Mouse (Mus musculus): ENCODE data around the gene Dpp9. TPM values are rescaled to one million over a fixed set of nuclear protein-coding genes. Genes with fewer than 3 reads are reported as not detected.

Gene Dpp9
- polyA plus RNA-seq, 1 experiment, result 51.2 TPM

DNA sequence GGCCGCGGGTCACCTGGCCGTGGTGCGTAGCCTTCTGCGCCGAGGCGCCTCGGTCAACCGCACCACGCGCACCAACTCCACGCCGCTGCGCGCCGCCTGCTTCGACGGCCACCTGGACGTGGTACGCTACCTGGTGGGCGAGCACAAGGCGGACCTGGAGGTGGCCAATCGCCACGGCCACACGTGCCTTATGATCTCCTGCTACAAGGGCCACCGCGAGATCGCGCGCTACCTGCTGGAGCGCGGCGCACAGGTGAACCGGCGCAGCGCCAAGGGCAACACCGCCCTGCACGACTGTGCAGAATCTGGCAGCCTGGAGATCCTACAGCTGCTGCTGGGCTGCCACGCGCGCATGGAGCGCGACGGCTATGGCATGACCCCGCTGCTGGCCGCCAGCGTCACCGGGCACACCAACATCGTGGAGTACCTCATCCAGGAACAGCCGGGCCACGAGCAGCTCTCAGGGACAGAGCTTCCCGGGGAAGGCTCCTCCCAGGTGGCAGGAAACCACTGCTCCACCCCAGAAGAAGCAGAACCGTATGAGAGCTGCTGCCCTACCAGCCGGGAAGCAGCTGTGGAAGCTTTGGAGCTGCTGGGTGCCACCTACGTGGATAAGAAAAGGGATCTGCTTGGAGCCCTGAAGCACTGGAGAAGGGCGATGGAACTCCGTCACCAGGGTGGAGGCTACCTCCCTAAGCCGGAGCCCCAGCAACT, 38.6 kb upstream of the Dpp9 start:
- H3K4me3 ChIP-seq (ENCODE audit: insufficient read depth, low read length), result peak overlapping the region; percentile 44
- TF ChIP-seq POLR2A (IDR thresholded peaks at IDR 0.05; ENCODE audit: extremely low read depth, insufficient read depth, low read length) (no peak), CTCF (IDR thresholded peaks at IDR 0.05; ENCODE audit: extremely low read depth, insufficient read depth, low read length) (no peak)
- no peak overlapping the region; the same call in 1 of the 2 replicates for H3K27ac ChIP-seq (ENCODE audit: insufficient read depth, low read length)
- H3K4me1 ChIP-seq (ENCODE audit: control insufficient read depth, insufficient read depth, low read length), result peaks cover 15% of the 10 kb centered on the region

GRCm38 (mm10) chr17:56256239-56256881, 37.7 kb upstream of the Dpp9 start, which contains the start of gene Fem1a:
Gene Fem1a (plus strand): TSS chr17:56256810.
- H3K4me3 ChIP-seq (ENCODE audit: insufficient read depth, low read length), result peak within 1 kb of the TSS; percentile 44
- TF ChIP-seq CTCF (IDR thresholded peaks at IDR 0.05; ENCODE audit: extremely low read depth, insufficient read depth, low read length), result no peak
- peak; percentile 77 for TF ChIP-seq POLR2A (IDR thresholded peaks at IDR 0.05; ENCODE audit: extremely low read depth, insufficient read depth, low read length)
- peaks cover 15% of the 10 kb centered on the region for H3K4me1 ChIP-seq (ENCODE audit: control insufficient read depth, insufficient read depth, low read length)
- peak within 1 kb of the TSS; percentile 38 for H3K27ac ChIP-seq (ENCODE audit: insufficient read depth, low read length)

- H3K4me1 ChIP-seq (ENCODE audit: control insufficient read depth, insufficient read depth, low read length), result peaks cover 13% of the 10 kb centered on the region
- peak overlapping the region; percentile 44 for H3K4me3 ChIP-seq (ENCODE audit: insufficient read depth, low read length)
- peak; percentile 78 for TF ChIP-seq POLR2A (IDR thresholded peaks at IDR 0.05; ENCODE audit: extremely low read depth, insufficient read depth, low read length)
- peak; percentile 87 for TF ChIP-seq CTCF (IDR thresholded peaks at IDR 0.05; ENCODE audit: extremely low read depth, insufficient read depth, low read length)
- H3K27ac ChIP-seq (ENCODE audit: insufficient read depth, low read length), result peak overlapping the region; percentile 38
Observed at GRCm38 (mm10) chr17:56255863-56256238, 37.1 kb upstream of the Dpp9 start.

GRCm38 (mm10) chr17:56255429-56255828, 36.7 kb upstream of the Dpp9 start:
- Histone ChIP-seq H3K27ac (ENCODE audit: insufficient read depth, low read length) (peak overlapping the region; percentile 24; the same call in 1 of the 2 replicates), H3K4me3 (ENCODE audit: insufficient read depth, low read length) (no peak overlapping the region; the same call in 1 of the 2 replicates), H3K4me1 (ENCODE audit: control insufficient read depth, insufficient read depth, low read length) (peaks cover 13% of the 10 kb centered on the region)
- TF ChIP-seq POLR2A (IDR thresholded peaks at IDR 0.05; ENCODE audit: extremely low read depth, insufficient read depth, low read length), result no peak
- TF ChIP-seq CTCF (IDR thresholded peaks at IDR 0.05; ENCODE audit: extremely low read depth, insufficient read depth, low read length), result peak; percentile 37; the same call in 1 of the 2 replicates

- TF ChIP-seq CTCF (IDR thresholded peaks at IDR 0.05; ENCODE audit: extremely low read depth, insufficient read depth, low read length), result no peak
- no peak for TF ChIP-seq POLR2A (IDR thresholded peaks at IDR 0.05; ENCODE audit: extremely low read depth, insufficient read depth, low read length)
- H3K4me1 ChIP-seq (ENCODE audit: control insufficient read depth, insufficient read depth, low read length), result peaks cover 6% of the 10 kb centered on the region
- no peak overlapping the region for H3K4me3 ChIP-seq (ENCODE audit: insufficient read depth, low read length)
- no peak overlapping the region for H3K27ac ChIP-seq (ENCODE audit: insufficient read depth, low read length)
Observed at GRCm38 (mm10) chr17:56254695-56255094, 36.0 kb upstream of the Dpp9 start.

DNA sequence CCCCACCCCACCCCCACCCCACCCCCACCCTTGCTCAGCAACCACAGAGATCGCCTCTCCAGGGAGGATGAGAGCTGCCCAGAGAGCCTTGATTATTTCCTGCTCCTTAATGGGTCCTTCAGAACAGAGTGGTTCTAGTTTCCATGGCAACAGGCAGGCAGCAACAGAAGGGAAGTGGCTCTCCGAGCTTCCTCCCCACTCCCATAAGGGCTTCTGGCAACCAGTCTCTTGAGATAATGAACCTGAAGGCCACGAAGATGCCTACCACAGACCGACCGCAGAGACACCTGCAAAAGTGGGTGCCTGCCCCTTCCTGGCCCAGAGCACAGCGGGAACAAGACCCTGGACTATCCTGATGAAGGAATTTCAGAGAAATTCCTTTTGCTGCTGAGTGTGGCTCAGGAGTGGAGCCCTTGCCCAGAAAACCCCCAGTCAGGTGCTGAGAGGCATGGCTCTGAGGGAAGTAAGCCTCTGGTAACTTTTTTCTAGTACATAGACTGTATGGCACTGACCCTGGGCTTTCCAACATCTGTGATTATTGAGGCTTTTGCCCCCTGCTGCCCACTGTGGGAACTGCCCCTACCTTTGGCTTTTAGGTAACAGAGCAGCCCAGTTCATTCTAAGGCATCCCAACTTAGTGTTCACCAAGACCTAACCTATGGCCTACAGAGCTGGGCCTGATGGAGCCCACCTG, 32.6 kb upstream of the Dpp9 start:
- H3K27ac ChIP-seq (ENCODE audit: insufficient read depth, low read length), result no peak overlapping the region
- H3K4me3 ChIP-seq (ENCODE audit: insufficient read depth, low read length), result no peak overlapping the region
- TF ChIP-seq CTCF (IDR thresholded peaks at IDR 0.05; ENCODE audit: extremely low read depth, insufficient read depth, low read length), result peak; percentile 56
- TF ChIP-seq POLR2A (IDR thresholded peaks at IDR 0.05; ENCODE audit: extremely low read depth, insufficient read depth, low read length), result no peak
- no peaks in the 10 kb centered on the region for H3K4me1 ChIP-seq (ENCODE audit: control insufficient read depth, insufficient read depth, low read length)

DNA sequence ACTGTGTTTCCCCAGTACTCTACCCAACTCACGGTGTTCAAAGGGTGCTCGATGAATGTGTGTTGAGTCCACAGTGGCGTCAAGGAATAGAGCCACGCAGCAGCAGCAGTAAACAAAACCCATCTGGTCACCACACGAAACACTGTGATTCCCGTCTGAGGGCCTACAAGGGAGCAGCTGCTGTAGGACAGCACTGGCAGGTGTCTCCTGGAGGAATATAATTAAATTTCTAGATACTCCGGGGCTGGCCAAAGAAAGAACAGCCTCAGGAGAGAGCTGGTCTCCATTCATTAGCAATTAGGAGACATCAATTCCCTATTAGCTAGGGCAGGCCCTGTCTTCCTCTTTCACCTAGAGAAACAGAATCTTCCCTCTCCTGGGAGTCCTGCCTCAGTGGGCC, 26.9 kb upstream of the Dpp9 start:
- Histone ChIP-seq H3K4me1 (ENCODE audit: control insufficient read depth, insufficient read depth, low read length) (peaks cover 3% of the 10 kb centered on the region), H3K4me3 (ENCODE audit: insufficient read depth, low read length) (no peak overlapping the region), H3K27ac (ENCODE audit: insufficient read depth, low read length) (no peak overlapping the region)
- no peak for TF ChIP-seq CTCF (IDR thresholded peaks at IDR 0.05; ENCODE audit: extremely low read depth, insufficient read depth, low read length)
- TF ChIP-seq POLR2A (IDR thresholded peaks at IDR 0.05; ENCODE audit: extremely low read depth, insufficient read depth, low read length), result no peak

- TF ChIP-seq CTCF (IDR thresholded peaks at IDR 0.05; ENCODE audit: extremely low read depth, insufficient read depth, low read length) (no peak), POLR2A (IDR thresholded peaks at IDR 0.05; ENCODE audit: extremely low read depth, insufficient read depth, low read length) (peak; percentile 99)
Observed at GRCm38 (mm10) chr17:56241541-56242401, 23.1 kb upstream of the Dpp9 start.

More at GRCm38 (mm10) chr17:56241541-56242401, 23.1 kb upstream of the Dpp9 start:
- Histone ChIP-seq H3K4me1 (ENCODE audit: control insufficient read depth, insufficient read depth, low read length) (peaks cover 3% of the 10 kb centered on the region), H3K4me3 (ENCODE audit: insufficient read depth, low read length) (peak overlapping the region; percentile 67), H3K27ac (ENCODE audit: insufficient read depth, low read length) (peak overlapping the region; percentile 5; the same call in 1 of the 2 replicates)
